Mouse (Mus musculus): ENCODE measurements around the gene Cd2. TPM values are rescaled to one million over a fixed set of nuclear protein-coding genes. Genes with fewer than 3 reads are reported as not detected.
A peak's percentile ranks its signal among the peaks of the same experiment; 100 is the strongest.

Gene Cd2
- polyA plus RNA-seq, 1 experiment from 2014 or later, result not detected

GRCm38 (mm10) chr3:101306090-101306489 is 18.4 kb upstream of the Cd2 start:
- Histone ChIP-seq H3K27ac (no peak overlapping the region), H3K4me1 (replicated peaks) (no peaks in the 10 kb centered on the region), H3K36me3 (no peaks in the 10 kb centered on the region), H3K9me3 (replicated peaks) (no peaks in the 10 kb centered on the region), H3K9ac (no peak overlapping the region), H3K4me3 (replicated peaks) (no peak overlapping the region), H3K27me3 (0 out of 2 replicates have a peak, but pooled peaks cover 5% of the 10 kb centered on the region), H3K4me2 (no peak overlapping the region)
- DNase-seq, result no peak
- ATAC-seq (ENCODE audit: low read depth), result no peak
- 51% methylated on average over 9 of the region's 9 CpGs for WGBS (ENCODE audit: insufficient replicate concordance)

- H3K27ac ChIP-seq, result no peak overlapping the region
- no peak for ATAC-seq (ENCODE audit: low read depth)
- DNase-seq, result no peak
- H3K9ac ChIP-seq, result no peak overlapping the region
- WGBS (ENCODE audit: insufficient replicate concordance), result 83% methylated on average over 2 of the region's 2 CpGs
- peaks cover 8% of the 10 kb centered on the region for H3K4me1 ChIP-seq (replicated peaks)
- no peaks in the 10 kb centered on the region for H3K9me3 ChIP-seq (replicated peaks)
- H3K36me3 ChIP-seq, result no peaks in the 10 kb centered on the region
- H3K4me2 ChIP-seq, result no peak overlapping the region
- H3K4me3 ChIP-seq (replicated peaks), result no peak overlapping the region
- 0 out of 2 replicates have a peak, but pooled peaks cover 5% of the 10 kb centered on the region for H3K27me3 ChIP-seq
Measured at GRCm38 (mm10) chr3:101305046-101305445, 17.3 kb upstream of the Cd2 start.

GRCm38 (mm10) chr3:101304156-101304555 is 16.4 kb upstream of the Cd2 start:
- Histone ChIP-seq H3K27me3 (0 out of 2 replicates have a peak, but pooled peaks cover 2% of the 10 kb centered on the region), H3K9me3 (replicated peaks) (no peaks in the 10 kb centered on the region), H3K4me3 (replicated peaks) (no peak overlapping the region), H3K36me3 (no peaks in the 10 kb centered on the region), H3K27ac (no peak overlapping the region), H3K4me2 (no peak overlapping the region), H3K9ac (no peak overlapping the region), H3K4me1 (replicated peaks) (peaks cover 16% of the 10 kb centered on the region)
- WGBS (ENCODE audit: insufficient replicate concordance), result 26% methylated on average over 8 of the region's 8 CpGs
- ATAC-seq (ENCODE audit: low read depth), result no peak
- DNase-seq, result peak; percentile 47

- no peaks in the 10 kb centered on the region for H3K9me3 ChIP-seq (replicated peaks)
- ATAC-seq (ENCODE audit: low read depth), result 0 out of 2 replicates have a peak, but pooled peaks have one; percentile 45
- 20% methylated on average over 23 of the region's 23 CpGs for WGBS (ENCODE audit: insufficient replicate concordance)
- H3K9ac ChIP-seq, result peak overlapping the region; percentile 23
- peak overlapping the region; percentile 56 for H3K4me2 ChIP-seq
- DNase-seq, result peak; percentile 17
- peaks cover 20% of the 10 kb centered on the region for H3K4me1 ChIP-seq (replicated peaks)
- no peaks in the 10 kb centered on the region for H3K36me3 ChIP-seq
- no peak overlapping the region for H3K27ac ChIP-seq
- H3K27me3 ChIP-seq, result 0 out of 2 replicates have a peak, but pooled peaks cover 2% of the 10 kb centered on the region
- peak overlapping the region; percentile 18 for H3K4me3 ChIP-seq (replicated peaks)
Measured at GRCm38 (mm10) chr3:101300271-101301071, 12.7 kb upstream of the Cd2 start.

GRCm38 (mm10) chr3:101299591-101299990 is 11.9 kb upstream of the Cd2 start:
- H3K9me3 ChIP-seq (replicated peaks), result no peaks in the 10 kb centered on the region
- H3K36me3 ChIP-seq, result no peaks in the 10 kb centered on the region
- H3K27ac ChIP-seq, result no peak overlapping the region
- no peak overlapping the region for H3K4me2 ChIP-seq
- 0 out of 2 replicates have a peak, but pooled peaks cover 2% of the 10 kb centered on the region for H3K27me3 ChIP-seq
- DNase-seq (no peak), ATAC-seq (ENCODE audit: low read depth) (no peak)
- WGBS (ENCODE audit: insufficient replicate concordance), result 71% methylated on average over 6 of the region's 6 CpGs
- H3K9ac ChIP-seq, result no peak overlapping the region
- H3K4me1 ChIP-seq (replicated peaks), result peaks cover 20% of the 10 kb centered on the region
- no peak overlapping the region for H3K4me3 ChIP-seq (replicated peaks)

GRCm38 (mm10) chr3:101297221-101297620 is 9.5 kb upstream of the Cd2 start:
- Histone ChIP-seq H3K27me3 (no peaks in the 10 kb centered on the region), H3K36me3 (no peaks in the 10 kb centered on the region), H3K9me3 (replicated peaks) (no peaks in the 10 kb centered on the region), H3K9ac (no peak overlapping the region), H3K4me2 (no peak overlapping the region), H3K27ac (no peak overlapping the region), H3K4me1 (replicated peaks) (peaks cover 20% of the 10 kb centered on the region), H3K4me3 (replicated peaks) (no peak overlapping the region)
- WGBS (ENCODE audit: insufficient replicate concordance), result 75% methylated on average over 5 of the region's 5 CpGs
- no peak for DNase-seq
- ATAC-seq (ENCODE audit: low read depth), result no peak

GRCm38 (mm10) chr3:101295931-101296820 is 8.4 kb upstream of the Cd2 start:
- H3K9me3 ChIP-seq (replicated peaks), result no peaks in the 10 kb centered on the region
- H3K27ac ChIP-seq, result no peak overlapping the region
- DNase-seq, result no peak
- H3K36me3 ChIP-seq, result no peaks in the 10 kb centered on the region
- no peak overlapping the region for H3K4me2 ChIP-seq
- H3K4me3 ChIP-seq (replicated peaks), result no peak overlapping the region
- ATAC-seq (ENCODE audit: low read depth), result no peak
- H3K4me1 ChIP-seq (replicated peaks), result peaks cover 20% of the 10 kb centered on the region
- no peaks in the 10 kb centered on the region for H3K27me3 ChIP-seq
- WGBS (ENCODE audit: insufficient replicate concordance), result 42% methylated on average over 15 of the region's 15 CpGs
- H3K9ac ChIP-seq, result no peak overlapping the region

GRCm38 (mm10) chr3:101295366-101295867 is 7.7 kb upstream of the Cd2 start:
- Histone ChIP-seq H3K27ac (no peak overlapping the region), H3K4me2 (no peak overlapping the region), H3K4me1 (replicated peaks) (peaks cover 15% of the 10 kb centered on the region), H3K27me3 (no peaks in the 10 kb centered on the region), H3K9ac (no peak overlapping the region), H3K4me3 (replicated peaks) (no peak overlapping the region), H3K9me3 (replicated peaks) (no peaks in the 10 kb centered on the region), H3K36me3 (no peaks in the 10 kb centered on the region)
- ATAC-seq (ENCODE audit: low read depth) (no peak), DNase-seq (peak; percentile 64)
- WGBS (ENCODE audit: insufficient replicate concordance), result 4% methylated on average over 11 of the region's 11 CpGs

- DNase-seq (no peak), ATAC-seq (ENCODE audit: low read depth) (no peak)
- Histone ChIP-seq H3K36me3 (no peaks in the 10 kb centered on the region), H3K4me2 (no peak overlapping the region), H3K9me3 (replicated peaks) (no peaks in the 10 kb centered on the region), H3K27ac (no peak overlapping the region), H3K27me3 (0 out of 2 replicates have a peak, but pooled peaks cover 3% of the 10 kb centered on the region), H3K9ac (no peak overlapping the region), H3K4me3 (replicated peaks) (no peak overlapping the region), H3K4me1 (replicated peaks) (peaks cover 9% of the 10 kb centered on the region)
- 72% methylated on average over 10 of the region's 10 CpGs for WGBS (ENCODE audit: insufficient replicate concordance)
Measured at GRCm38 (mm10) chr3:101294487-101295365, 7.0 kb upstream of the Cd2 start.

GRCm38 (mm10) chr3:101293571-101294135 is 5.9 kb upstream of the Cd2 start:
- no peaks in the 10 kb centered on the region for H3K9me3 ChIP-seq (replicated peaks)
- H3K27ac ChIP-seq, result no peak overlapping the region
- DNase-seq, result no peak
- H3K27me3 ChIP-seq, result 0 out of 2 replicates have a peak, but pooled peaks cover 3% of the 10 kb centered on the region
- 47% methylated on average over 8 of the region's 8 CpGs for WGBS (ENCODE audit: insufficient replicate concordance)
- no peak for ATAC-seq (ENCODE audit: low read depth)
- H3K4me3 ChIP-seq (replicated peaks), result no peak overlapping the region
- no peak overlapping the region for H3K9ac ChIP-seq
- no peaks in the 10 kb centered on the region for H3K36me3 ChIP-seq
- H3K4me1 ChIP-seq (replicated peaks), result 0 out of 2 replicates have a peak, but pooled peaks cover 3% of the 10 kb centered on the region
- no peak overlapping the region for H3K4me2 ChIP-seq

Data from liver, embryonic 13.5 days (tissue).